Mouse (Mus musculus): ENCODE measurements around the gene Pcsk2. TPM values are rescaled to one million over a fixed set of nuclear protein-coding genes. Genes with fewer than 3 reads are reported as not detected.

Pcsk2 gene
- total RNA-seq (2023): not detected

DNA sequence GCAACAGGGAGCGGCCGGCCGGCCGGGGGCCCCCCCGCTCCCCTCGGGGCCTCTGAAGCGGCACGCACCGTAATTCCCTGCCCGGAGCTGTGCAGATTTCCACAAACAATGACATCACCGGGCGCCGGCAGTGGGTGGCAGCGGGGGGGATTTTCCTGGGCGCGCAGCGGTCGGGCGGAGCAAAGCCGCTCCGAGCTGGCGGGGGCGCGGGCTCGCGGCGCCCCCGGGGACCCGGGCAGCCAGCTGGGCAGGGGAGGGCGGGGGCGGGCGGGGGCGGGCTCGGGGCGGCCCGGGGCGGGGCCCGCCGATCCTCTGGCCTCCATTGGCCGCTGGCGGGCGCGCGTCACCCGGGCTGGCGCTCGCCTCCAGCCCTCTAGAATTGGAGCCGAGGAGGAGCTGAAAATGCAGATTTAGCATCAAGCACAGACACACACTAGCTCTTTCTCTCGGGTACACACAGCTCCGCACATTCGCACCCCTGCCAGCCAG lies at the start of gene Pcsk2:
Gene Pcsk2 (plus strand): TSS at position 399 of the 489 bp plus-strand sequence.

DNA sequence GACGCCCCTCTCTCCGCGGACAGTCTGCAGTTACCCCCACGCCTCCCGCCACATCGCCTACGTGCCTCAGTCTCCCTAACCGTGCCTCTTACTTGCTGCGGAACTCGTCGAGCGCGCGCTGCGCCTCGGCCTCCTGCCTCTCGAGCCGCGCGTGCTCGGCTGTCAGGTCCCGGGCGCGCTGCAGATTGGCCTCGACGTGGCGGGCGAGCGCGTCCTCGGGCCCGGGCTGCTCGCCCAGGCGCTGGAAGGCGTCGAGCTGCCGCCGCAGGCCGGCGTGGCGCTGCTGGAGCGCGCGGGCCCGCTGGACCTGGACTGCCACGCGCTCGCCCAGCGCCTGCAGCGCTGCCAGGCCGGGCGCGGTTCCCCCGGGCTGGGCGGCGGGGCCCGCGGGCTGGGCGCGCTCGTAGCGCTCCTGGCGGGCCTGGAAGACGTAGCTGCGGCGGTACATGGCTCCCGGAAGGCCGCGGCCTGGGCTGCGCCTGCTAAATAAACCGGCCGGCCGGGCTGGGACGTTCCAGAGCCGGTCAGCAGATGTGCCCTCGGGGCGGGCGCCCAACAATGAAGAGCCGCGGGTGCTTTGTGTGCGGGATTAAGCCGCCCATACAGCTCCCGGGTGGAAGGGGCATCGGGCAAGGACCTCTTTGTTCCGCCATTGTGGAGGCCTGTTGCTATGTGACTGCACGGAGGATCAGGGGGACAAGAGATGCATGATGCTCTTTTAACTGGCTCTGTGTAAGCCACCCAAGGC lies 316.7 kb downstream of the Pcsk2 start, which contains the start of gene Bfsp1:
Gene Bfsp1 (minus strand): TSS at position 690 of the 748 bp plus-strand sequence.

